Mouse (Mus musculus): ENCODE measurements at regions not wholly inside any gene's neighbourhood (a gene's known extent, or its start where the extent isn't known, plus 50 kb on each side); places are given as distances from the start of the nearest gene placed in this dataset.

DNA sequence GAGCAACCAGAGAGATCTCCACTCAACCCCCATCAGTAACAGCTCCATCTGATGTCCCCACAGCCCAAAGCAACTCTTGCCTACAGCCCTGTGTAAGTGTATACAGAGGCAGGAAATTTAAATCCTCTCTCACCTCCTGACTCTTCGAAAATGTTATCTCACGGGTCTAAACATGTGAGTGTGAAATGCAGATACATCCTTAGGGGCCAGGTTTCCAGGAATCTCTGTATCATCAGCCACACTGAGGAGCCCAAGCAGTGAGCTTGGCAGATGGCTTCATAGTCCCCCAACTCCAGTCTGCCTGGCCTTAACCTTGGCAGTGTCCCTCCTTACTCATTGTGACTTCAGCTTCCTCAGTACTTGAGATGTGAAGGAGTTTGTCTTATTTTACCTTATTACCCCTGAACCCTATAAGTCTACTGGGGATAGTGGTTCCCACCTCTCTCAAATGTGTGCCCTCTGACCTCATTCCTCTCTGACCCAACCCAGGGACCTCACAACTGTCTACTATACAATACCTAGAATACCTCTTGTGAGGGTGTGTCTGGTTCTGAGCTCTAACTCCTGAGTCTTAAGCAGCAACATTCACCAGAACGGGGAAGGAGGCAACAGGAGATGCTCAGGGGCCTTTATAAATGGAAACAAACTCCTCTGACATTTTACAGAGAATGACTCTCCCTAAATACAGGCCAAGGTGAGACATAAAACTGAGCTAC lies 238.5 kb downstream of the Setd4 start:
- TF ChIP-seq POLR2A (IDR thresholded peaks at IDR 0.05; ENCODE audit: control insufficient read depth, extremely low read depth, insufficient read depth, low read length, poor library complexity) (no peak), CTCF (IDR thresholded peaks at IDR 0.05; ENCODE audit: borderline replicate concordance, control insufficient read depth, extremely low read depth, insufficient read depth, low read length, poor library complexity) (no peak)
